Mouse (Mus musculus): ENCODE results near the gene Mllt10.

GRCm38 (mm10) chr2:18045143-18045780, 9.8 kb upstream of the Mllt10 start:
- TF ChIP-seq CTCF (IDR thresholded peaks at IDR 0.05; ENCODE audit: insufficient read depth, low read depth, low read length) = no peak
- no peak for TF ChIP-seq POLR2A (IDR thresholded peaks at IDR 0.05; ENCODE audit: insufficient read depth, low read depth, low read length)
